Mouse (Mus musculus): ENCODE results near the gene Urm1. TPM values are rescaled to one million over a fixed set of nuclear protein-coding genes. Genes with fewer than 3 reads are reported as not detected.
"Not testable (repeated sequence)": the region's sequence is repeated elsewhere in the genome, so short reads cannot be mapped to it uniquely, and the experiment has no call there.

Gene Urm1
- 10 to 100 TPM; 48.0 to 56.8 TPM for total RNA-seq (2021)

DNA sequence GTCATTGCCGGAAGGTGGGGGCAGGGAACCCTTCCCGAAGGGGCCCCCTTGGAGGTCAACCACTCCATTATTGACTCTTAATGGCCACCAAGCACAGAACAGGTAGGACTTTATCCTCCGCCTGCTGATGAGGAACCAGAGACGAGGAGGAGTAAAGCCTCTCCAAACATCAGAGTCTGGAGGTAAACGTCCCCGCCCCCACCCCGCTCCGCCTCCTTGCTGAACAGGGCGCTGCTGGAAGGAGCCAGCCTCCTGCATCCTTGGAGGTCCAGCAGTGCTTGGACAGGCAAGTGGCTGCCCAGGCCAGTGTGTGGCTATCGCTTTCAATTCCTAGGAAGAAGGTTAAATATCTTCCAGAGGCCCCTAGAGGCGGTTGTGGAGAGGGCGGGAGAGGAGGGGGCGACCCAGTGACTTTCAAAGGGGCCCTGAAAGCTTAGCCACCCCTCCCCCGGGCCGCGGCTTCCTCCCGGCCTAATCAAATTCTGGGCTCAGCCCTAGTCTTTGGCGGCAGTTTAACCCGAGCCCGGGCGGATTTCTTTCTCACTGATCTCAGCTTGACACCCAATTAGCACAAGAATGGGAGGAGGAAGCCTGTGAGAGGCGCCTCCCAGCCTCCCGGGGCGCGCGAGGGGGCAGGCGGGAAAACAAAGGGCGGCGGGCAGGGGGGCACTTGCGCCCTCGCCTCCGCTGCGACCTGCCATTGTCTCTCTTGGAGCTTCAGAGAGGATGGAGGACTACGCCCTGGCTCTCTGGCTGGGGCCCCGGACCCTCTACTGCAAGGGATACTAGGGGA is at the start of gene Urm1:
Gene Urm1, plus strand, starts transcription at position 51 of the 793 bp plus-strand sequence.
- peak; percentile 47 to 57 for DNase-seq (ENCODE audit: extremely low spot score in 1 of 2, low spot score in 1 of 2)

DNA sequence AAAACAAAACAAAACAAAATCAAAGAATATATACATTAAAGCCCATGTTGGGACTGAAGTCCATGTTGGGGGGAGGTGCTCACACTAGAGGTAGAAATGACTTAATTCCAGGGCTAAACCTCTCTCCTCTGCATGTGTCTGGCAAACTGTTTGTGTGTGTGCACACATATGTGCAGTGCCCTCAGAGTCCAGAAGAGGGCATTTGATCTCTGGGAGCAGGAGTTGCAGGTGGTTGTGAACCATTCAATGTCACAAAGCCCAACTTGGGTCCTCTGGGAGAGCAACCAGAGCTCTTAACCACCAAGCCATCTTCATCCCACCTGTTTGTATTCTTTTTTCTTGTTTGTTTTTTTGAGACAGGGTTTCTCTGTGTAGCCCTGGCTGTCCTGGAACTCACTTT is 49.7 kb upstream of the Urm1 start:
- DNase-seq (ENCODE audit: extremely low spot score in 1 of 2, low spot score in 1 of 2) = no peak

GRCm38 (mm10) chr2:29771611-29772461 is 48.0 kb upstream of the Urm1 start:
- no peak for DNase-seq (ENCODE audit: extremely low spot score in 1 of 2, low spot score in 1 of 2)

- no peak for DNase-seq (ENCODE audit: extremely low spot score in 1 of 2, low spot score in 1 of 2)
These were observed 46.6 kb upstream of the Urm1 start for GRCm38 (mm10) chr2:29773323-29773722.

DNA sequence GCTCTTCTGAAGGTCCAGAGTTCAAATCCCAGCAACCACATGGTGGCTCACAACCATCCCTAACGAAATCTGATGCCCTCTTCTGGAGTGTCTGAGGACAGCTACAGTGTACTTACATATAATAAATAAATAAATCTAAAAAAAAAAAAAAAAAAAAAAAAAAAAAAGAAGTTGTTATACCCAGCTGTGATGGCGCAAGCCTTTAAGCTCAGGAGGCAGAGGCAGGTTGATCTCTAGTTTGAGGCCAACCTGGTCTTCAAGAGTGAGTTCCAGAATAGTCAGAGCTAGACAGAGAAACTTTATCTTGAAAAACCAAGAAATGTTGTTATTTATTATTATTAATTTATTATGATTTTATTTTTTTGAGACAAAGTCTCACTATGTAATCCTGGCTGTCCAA is 38.6 kb upstream of the Urm1 start:
- DNase-seq (ENCODE audit: extremely low spot score in 1 of 2, low spot score in 1 of 2) = not testable (repeated sequence)

DNA sequence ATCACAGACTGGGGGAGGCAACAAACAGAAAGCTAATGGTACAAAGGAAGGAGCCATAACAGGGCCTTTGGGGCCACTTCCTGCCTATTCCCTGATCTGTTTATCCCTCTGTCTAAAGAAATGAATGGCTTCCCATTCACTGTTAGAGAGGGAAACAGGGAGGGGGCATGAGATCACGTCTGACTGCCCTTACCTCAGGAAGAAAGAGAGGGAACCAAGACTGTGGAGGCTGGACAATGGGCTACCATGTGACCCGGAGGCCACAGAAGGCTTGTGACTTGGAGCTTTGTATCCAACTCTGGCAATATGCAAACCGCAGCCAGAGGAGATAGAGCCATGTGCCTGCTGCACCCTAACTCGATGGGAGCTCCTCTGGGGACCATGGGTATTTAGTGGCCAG is 35.6 kb upstream of the Urm1 start:
- DNase-seq (ENCODE audit: extremely low spot score in 1 of 2, low spot score in 1 of 2) = no peak

GRCm38 (mm10) chr2:29787104-29787917 is 32.6 kb upstream of the Urm1 start, which contains the start of gene Coq4:
Gene Coq4, plus strand, starts transcription at chr2:29787493.
- DNase-seq (ENCODE audit: extremely low spot score in 1 of 2, low spot score in 1 of 2) = peak; percentile 79 to 84

DNA sequence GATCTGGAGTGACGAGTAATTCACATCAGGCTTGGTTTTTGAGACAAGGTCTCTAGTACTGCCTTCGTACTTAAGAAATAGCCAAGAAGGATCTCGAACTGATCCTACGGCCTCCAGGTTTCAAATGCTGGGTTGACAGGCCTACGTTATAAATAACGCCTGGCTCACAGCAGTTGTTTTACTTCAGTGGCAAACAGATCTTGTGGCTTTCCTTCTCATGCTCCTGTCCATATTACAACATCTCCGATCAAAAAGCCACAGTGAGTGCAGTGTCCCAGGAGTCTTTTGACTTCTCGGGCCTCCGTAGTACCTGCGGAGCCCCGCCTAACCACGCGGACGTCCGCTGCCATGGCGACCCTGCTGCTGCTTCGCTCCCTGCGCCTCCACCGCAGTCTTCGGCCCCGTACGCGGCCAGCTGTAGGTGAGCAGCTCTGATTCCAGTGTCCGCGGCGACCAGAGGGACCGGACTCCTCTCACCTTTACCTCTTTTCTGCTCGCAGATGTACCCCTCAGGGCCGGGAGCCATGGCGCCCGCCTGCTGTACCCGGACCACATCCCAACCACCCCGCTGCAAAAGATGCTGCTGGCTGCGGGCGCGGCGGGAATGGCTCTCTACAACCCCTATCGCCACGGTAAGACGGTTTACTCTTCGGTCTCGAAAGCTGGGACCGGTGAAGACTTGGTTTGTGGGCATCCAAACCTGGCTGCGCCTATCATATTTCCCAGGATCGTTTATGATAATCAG is 31.8 kb upstream of the Urm1 start, which contains the start of gene Trub2:
Gene Trub2, minus strand, starts transcription at position 566 of the 745 bp plus-strand sequence.
- DNase-seq (ENCODE audit: extremely low spot score in 1 of 2, low spot score in 1 of 2) = peak; percentile 57 to 73

GRCm38 (mm10) chr2:29792772-29793487 is 26.9 kb upstream of the Urm1 start:
- DNase-seq (ENCODE audit: extremely low spot score in 1 of 2, low spot score in 1 of 2) = no peak

GRCm38 (mm10) chr2:29802075-29802826 is 17.6 kb upstream of the Urm1 start, which contains the start of gene Slc27a4:
Gene Slc27a4, plus strand, starts transcription at chr2:29802634.
- peak; percentile 93 to 95 for DNase-seq (ENCODE audit: extremely low spot score in 1 of 2, low spot score in 1 of 2)

DNA sequence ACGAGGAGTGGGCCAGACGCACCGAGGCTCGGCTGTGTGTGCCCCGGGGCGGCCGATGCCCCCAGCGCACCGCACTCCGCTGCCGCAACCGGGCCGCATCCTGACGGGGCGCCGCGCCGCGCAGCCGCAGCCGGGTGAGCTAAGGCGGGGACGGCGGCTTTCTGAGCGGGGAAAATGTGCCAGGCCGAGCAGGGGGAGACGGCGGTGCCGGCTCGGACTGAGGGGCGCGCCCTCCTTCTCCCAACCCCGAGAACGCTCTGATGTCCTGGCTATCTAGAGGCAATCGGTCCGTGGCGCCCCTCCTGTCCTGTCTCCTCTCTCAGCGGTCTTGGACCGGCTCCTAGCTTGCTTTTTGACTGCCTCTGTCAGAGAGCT is 17.1 kb upstream of the Urm1 start:
- no peak for DNase-seq (ENCODE audit: extremely low spot score in 1 of 2, low spot score in 1 of 2)

- no peak for DNase-seq (ENCODE audit: extremely low spot score in 1 of 2, low spot score in 1 of 2)
These were observed 16.5 kb upstream of the Urm1 start for GRCm38 (mm10) chr2:29803400-29803831.

DNA sequence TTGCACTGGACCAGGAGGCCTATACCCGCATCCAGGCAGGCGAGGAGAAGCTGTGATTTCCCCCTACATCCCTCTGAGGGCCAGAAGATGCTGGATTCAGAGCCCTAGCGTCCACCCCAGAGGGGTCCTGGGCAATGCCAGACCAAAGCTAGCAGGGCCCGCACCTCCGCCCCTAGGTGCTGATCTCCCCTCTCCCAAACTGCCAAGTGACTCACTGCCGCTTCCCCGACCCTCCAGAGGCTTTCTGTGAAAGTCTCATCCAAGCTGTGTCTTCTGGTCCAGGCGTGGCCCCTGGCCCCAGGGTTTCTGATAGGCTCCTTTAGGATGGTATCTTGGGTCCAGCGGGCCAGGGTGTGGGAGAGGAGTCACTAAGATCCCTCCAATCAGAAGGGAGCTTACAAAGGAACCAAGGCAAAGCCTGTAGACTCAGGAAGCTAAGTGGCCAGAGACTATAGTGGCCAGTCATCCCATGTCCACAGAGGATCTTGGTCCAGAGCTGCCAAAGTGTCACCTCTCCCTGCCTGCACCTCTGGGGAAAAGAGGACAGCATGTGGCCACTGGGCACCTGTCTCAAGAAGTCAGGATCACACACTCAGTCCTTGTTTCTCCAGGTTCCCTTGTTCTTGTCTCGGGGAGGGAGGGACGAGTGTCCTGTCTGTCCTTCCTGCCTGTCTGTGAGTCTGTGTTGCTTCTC is 4.0 kb upstream of the Urm1 start:
- DNase-seq (ENCODE audit: extremely low spot score in 1 of 2, low spot score in 1 of 2) = no peak

GRCm38 (mm10) chr2:29817426-29818232 is 2.2 kb upstream of the Urm1 start:
- DNase-seq (ENCODE audit: extremely low spot score in 1 of 2, low spot score in 1 of 2) = peak; percentile 80 to 94

GRCm38 (mm10) chr2:29819363-29819762 is 512 bp upstream of the Urm1 start:
- no peak for DNase-seq (ENCODE audit: extremely low spot score in 1 of 2, low spot score in 1 of 2)

GRCm38 (mm10) chr2:29826318-29826925 is 6.5 kb downstream of the Urm1 start:
- no peak for DNase-seq (ENCODE audit: extremely low spot score in 1 of 2, low spot score in 1 of 2)

Measured in layer of hippocampus, postnatal 25 days (tissue).